Mouse (Mus musculus): ENCODE measurements around the gene Tk2. TPM values are rescaled to one million over a fixed set of nuclear protein-coding genes. Genes with fewer than 3 reads are reported as not detected.
"Not testable (repeated sequence)": the region's sequence is repeated elsewhere in the genome, so short reads cannot be mapped to it uniquely, and the experiment has no call there.

Gene Tk2
- total RNA-seq (2021), result 10 to 100 TPM; 46.7 to 47.5 TPM

DNA sequence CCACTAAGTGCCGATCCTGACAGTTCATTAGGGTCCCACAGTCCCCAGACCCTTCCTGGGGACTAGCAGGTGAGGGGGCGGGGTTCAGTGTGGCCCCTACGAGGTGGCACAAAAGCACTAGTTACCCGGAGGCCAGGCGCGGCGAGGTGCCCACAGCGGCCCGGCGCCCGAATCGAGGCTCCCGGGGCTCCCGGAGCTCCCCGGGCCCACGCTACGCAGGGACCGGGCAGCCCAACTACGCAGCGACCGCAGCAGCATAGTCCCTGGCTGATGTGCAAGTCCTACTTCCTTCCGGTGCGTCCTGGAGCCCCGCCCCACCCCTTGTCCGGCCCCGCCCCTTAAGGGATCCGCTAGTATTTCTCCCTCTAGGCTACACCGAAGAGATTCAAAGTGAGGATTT, at the start of gene Tk2:
Tk2 (minus strand) TSS at position 283 of the 400 bp plus-strand sequence.
- intact Hi-C loops (cut with DNase I), result no loop called here
- peak; percentile 87 for DNase-seq

GRCm38 (mm10) chr8:104294396-104294795, 46.0 kb upstream of the Tk2 start:
- intact Hi-C loops (cut with DNase I), result no loop called here
- DNase-seq, result no peak

DNA sequence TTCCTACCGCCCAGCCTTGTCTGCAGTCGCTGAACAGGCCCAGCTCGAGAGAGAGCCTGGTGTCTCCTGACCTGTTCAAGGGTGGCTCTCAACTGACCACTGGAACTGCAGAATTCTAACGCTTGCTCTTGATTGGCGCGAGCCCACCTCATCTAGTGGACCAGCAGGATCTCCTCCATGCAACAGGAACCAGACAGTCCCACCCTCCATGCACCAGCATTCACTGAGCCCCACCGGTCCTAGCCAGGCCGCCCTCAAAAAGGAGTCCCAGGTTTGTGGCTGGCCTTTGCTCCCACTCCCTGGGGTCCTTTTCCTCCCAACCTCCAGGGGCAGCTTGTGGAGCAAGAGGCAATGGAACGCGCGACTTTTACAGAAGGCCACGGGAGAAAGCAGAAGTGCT, 44.7 kb upstream of the Tk2 start, which contains the start of gene Cmtm2a:
Cmtm2a (minus strand) TSS at position 101 of the 400 bp plus-strand sequence.
- intact Hi-C loops (cut with DNase I); DNase-seq: not testable (repeated sequence)

- peak; percentile 57 for DNase-seq
These were observed 20.6 kb upstream of the Tk2 start for GRCm38 (mm10) chr8:104268937-104269440.

GRCm38 (mm10) chr8:104268368-104268767, 20.0 kb upstream of the Tk2 start:
- no peak for DNase-seq
- intact Hi-C loops (cut with DNase I), result no loop called here

More at GRCm38 (mm10) chr8:104268937-104269440, 20.6 kb upstream of the Tk2 start:
- intact Hi-C loops (cut with DNase I), result no loop called here

DNA sequence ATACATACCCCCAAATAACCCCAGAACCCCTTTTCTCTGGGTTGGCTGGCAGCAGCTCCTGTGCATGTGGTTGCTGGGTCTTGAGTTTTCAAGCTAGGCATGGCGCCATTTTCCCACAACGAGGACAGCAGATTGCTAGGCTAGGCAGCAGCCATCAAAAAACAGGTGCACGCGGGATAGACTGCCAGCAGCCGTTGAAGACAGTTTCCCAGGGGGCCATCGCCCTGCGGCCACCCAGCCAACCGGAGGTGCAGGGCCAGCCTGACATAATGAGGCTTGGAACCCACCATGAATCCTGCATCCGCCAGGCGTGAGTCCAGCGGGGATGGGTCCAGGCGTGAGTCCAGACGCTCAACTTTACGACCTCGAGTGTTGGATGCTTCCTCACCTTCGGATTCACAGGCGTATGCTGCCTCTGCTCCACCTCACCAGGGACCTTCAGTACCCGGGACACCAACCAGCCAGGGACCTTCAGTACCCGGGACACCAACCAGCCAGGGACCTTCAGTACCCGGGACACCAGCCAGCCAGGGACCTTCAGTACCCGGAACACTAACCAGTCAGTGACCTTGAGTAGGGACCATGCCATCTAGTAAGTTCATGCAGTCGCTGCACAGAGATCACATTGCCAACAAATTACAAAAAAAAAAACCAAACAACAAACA, 16.0 kb upstream of the Tk2 start:
- intact Hi-C loops (cut with DNase I), result not testable (repeated sequence)
- peak; percentile 84 for DNase-seq

DNA sequence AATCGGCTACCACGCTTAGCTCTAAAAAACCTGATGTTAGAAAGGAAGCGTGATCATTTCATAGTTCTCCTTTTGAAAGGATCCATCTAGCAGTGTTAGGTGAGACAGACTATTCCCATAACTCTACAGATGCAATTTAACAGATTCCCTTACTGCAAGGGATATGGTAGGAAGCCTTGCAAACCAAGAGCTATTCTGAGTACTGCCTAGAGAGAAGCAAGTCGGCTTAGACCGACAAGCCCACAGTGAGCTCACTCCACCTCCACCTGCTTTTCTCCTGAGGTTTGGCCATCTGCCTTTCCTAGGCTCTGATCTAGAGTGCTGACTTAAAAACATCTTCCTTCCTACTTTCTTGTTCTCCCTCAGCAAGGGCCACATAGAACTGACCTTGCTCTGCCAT, 13.4 kb upstream of the Tk2 start:
- intact Hi-C loops (cut with DNase I); DNase-seq: not testable (repeated sequence)

- DNase-seq, result peak; percentile 25
- intact Hi-C loops (cut with DNase I), result no loop called here
These were observed 4.7 kb upstream of the Tk2 start for GRCm38 (mm10) chr8:104253016-104253415.

GRCm38 (mm10) chr8:104251461-104251860, 3.1 kb upstream of the Tk2 start:
- no peak for DNase-seq
- intact Hi-C loops (cut with DNase I), result no loop called here

DNA sequence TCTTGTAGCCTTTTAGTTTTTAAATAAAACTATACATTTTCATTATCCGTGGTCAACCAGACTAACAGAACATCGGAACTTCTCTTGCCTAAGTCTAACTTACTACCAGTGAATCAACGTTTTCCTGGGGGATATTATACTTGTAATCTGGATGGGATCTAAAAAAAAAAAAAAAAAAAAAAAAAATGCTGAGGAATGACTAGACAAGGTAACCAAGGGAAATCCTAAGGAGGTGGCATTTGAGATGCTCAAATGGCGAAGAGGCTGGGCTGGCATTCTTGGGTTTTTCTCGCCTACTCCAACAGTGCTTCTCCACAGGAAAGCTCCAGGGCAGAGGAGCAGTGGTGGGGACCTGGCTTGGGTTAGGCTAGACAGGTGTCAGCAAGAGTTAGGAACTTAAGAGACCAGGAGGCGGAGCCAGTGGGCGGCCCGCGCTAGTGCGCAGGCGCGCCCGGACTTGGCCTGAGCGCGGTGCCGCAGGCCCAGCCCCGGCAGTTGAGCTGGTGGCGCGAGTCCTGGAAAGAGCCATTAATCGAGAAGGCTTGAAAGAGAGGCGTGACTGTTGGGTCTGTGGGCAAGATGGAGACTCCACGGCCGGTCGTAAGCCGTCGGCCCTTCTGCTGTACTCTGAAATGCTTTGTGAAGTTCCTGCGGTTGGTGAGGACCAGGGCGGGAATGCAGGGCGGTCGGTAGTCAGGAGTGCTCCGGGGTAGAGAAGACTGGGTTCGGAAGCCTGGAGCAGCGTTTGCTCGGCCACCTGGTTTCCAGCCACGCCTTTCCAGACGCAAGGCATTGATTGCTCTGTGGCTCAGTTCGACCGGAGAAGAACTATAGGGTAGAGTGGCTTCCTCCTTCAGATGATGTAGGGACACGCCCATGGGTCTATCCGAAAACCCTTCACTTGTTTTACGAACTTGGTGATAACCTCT, 2.3 kb upstream of the Tk2 start, which contains the start of gene Cklf:
Cklf (plus strand) TSS at position 423 of the 929 bp plus-strand sequence.
- DNase-seq, result peak; percentile 87
- intact Hi-C loops (cut with DNase I), result no loop called here

DNA sequence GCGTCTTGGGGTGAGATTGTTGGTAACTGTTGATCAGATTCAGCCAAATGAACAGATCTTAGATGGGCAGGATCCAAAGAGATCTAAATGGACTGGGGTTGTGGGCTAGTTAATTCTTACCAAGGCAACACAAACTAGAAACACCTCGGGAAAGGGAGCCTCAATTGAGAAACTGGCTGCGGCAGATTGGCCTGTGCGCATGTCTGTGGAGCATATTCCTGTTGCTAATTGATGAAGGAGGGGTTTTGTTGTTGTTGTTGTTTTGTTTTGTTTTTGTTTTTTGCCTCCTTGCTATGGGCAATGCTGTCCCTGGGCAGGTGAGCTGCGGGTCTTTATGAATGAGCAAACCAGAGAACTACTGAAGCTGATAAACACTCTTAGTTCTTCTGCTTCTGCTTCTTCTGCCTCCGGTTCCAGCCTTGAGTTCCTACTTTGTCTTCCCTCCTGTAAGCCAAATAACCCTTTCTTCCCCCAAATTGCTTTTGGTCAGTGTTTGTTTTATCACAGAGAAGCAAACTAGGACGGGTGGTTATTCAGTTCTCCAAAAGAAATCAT, 1.2 kb upstream of the Tk2 start:
- intact Hi-C loops (cut with DNase I), result no loop called here
- no peak for DNase-seq

GRCm38 (mm10) chr8:104247908-104248275, 466 bp downstream of the Tk2 start:
- DNase-seq, result no peak
- intact Hi-C loops (cut with DNase I), result no loop called here

DNA sequence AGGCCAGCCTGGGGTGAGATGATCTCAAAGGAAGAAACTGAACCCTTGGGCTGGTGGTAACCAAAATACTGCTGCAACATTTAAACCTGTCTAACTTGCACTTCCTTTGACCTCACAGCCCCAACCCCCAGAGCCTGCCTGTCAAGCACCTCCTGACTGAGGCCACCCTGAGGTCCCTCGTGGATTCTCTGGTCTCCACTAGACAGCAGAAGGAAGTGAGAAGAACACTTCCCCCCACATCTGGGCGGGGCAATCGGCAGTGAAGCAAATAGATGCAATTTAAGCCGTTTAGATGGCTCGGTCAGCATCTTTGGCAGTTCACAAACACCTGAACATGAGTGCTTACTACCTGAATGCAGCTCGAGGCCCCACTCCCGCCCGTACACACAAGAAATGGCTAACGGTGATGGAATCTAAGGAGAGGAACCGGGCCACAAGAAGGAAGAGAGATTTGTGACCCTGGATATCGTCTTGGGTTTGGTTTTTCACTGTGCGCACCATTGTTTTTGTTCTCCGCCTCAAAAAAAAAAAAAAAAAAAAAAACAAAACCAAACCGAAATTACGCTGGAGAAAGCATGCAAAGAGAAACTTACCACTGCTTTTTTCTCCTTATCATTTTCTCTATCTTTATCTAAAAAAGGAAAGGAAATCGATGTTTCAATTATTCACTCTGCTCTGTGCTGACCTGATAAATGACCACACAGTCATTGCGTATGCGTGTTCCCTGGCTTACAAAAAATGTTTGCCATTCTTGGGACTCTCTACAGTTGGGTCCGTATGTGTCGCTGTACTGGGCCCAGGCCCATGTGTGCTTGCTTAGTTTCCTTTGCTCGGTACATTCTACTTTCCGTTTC, 1.1 kb downstream of the Tk2 start:
- intact Hi-C loops (cut with DNase I), result no loop called here
- DNase-seq, result no peak

DNA sequence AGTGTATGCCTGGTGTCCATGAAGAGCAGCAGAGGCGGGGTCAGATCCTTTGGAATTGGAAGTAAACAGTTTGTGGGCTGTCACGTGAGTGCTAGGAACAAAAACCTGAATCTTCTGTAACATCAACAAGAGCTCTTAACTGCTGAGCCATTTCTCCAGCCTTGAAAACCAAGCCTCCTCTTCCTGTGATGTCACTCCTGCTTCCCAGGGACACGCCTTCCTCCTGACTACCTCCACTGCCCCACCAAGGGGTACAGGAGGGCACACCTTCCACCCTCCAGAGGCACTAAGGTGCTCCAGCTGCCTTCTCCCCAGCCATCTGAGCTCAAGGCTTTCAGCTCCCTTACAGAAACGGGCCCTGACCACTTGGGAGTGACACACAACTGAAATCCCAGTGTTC, 1.7 kb downstream of the Tk2 start:
- DNase-seq, result no peak
- intact Hi-C loops (cut with DNase I), result no loop called here

DNA sequence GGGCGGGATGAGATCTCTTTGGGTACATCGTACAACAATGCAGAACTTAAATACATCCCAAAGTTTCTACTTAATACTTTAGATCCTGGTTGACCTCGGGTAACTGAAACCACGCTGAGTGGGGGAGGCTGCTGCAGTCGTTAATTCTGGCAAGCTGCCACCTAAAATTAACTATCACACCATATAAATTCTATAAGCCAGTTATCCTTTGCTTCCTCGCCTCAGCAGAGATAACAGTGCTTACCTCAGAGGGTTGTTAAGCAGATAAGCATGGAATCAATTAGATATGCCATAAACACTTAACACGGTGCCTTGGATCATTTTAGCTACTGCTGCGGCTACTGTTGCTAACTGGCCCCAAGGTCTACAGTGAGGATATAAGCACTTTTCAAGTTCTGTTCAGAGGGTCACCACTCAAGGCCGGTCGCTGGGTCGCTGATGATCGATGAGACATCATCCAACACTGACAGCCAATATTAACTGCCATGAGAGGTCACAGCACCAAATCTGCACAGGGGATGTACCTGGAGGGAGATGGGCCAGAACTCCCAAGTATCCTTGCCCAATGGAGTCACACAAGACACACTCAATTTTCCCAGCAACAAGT, 6.2 kb downstream of the Tk2 start:
- intact Hi-C loops (cut with DNase I), result no loop called here
- no peak for DNase-seq

DNA sequence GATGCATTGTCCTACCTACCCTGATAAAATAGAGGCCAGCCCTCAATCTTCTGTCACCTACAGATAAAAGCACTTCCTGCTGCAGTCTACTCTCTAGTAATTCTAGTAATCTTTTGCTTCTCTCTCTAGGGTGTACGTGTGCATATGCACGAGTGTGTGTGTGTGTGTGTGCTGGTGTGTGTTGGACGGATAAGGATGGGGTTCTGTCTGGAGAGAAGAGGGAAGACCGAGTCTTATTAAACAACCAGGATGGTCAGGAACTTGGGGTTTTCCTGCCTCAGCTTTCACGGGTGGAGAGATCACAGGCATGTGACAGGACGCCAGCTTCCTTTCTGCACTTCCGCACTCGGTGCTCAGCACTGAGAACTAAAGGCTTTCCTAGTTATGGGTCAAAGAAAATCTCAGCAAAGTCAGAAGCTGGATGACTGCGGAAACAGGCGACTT, 8.9 kb downstream of the Tk2 start:
- intact Hi-C loops (cut with DNase I), result no loop called here

GRCm38 (mm10) chr8:104234573-104234972, 13.8 kb downstream of the Tk2 start:
- intact Hi-C loops (cut with DNase I), result no loop called here
- DNase-seq, result peak; percentile 28

More for the DNA sequence above, 8.9 kb downstream of the Tk2 start:
- DNase-seq, result no peak

GRCm38 (mm10) chr8:104232919-104233318, 15.4 kb downstream of the Tk2 start:
- intact Hi-C loops (cut with DNase I), result no loop called here
- DNase-seq, result no peak

DNA sequence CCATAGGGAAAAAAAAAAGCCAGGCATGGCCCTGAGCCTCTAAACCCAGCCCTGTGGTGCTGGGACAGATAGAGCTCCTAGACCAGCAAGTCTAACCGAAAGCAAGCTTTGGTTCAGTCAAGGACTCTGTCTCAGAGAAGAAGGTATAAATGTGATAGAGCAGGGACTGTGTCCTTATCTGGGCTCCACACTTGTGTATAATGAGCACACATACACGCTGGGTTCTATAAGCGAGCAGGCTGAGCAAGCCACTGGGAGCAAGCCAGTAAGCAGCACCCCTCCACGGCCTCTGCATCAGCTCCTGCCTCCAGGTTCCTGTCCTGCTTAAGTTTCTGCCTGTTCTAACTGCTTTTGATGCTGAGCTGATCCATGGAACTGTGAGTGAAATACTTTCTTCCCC, 16.3 kb downstream of the Tk2 start:
- DNase-seq, result no peak
- intact Hi-C loops (cut with DNase I), result no loop called here

GRCm38 (mm10) chr8:104230377-104230776, 18.0 kb downstream of the Tk2 start:
- intact Hi-C loops (cut with DNase I), result no loop called here
- no peak for DNase-seq
